Mouse (Mus musculus) MEL (cell line): Measurements from ENCODE around the gene Adam17. TPM values are rescaled to one million over a fixed set of nuclear protein-coding genes. Genes with fewer than 3 reads are reported as not detected.

Source experiments
- DNase-seq: peaks from one replicate; pipeline ENCODE4 v3.0.0; 2011; ENCODE audit warnings: low read depth, low spot score
- H3K27ac ChIP-seq: 2 replicates; pipeline ENCODE4 v1.5.1; 2012; ENCODE audit warnings: low read depth, mild to moderate bottlenecking, control low read depth, low read length, moderate library complexity; ENCODE audit not compliant: control insufficient read depth
- H3K27me3 ChIP-seq, 2 experiments: fragments of 150-350 bp in 1 of 2; sonication (generic) in 1 of 2; 2 replicates each; pipeline ENCODE4 v1.6.1; 2012; ENCODE audit warnings: low read length in 2 of 2, mild to moderate bottlenecking in 2 of 2, improper control_type of control experiment in 1 of 2, moderate library complexity in 1 of 2; ENCODE audit not compliant: insufficient read depth in 2 of 2, control insufficient read depth in 1 of 2
- H3K36me3 ChIP-seq, 2 experiments: 2 replicates each; pipeline ENCODE4 v1.6.1; 2012 to 2014; ENCODE audit warnings: low read length in 2 of 2, improper control_type of control experiment in 1 of 2, inconsistent platforms in 1 of 2, mild to moderate bottlenecking in 1 of 2; ENCODE audit not compliant: insufficient read depth in 2 of 2, control insufficient read depth in 1 of 2
- H3K4me1 ChIP-seq, 2 experiments: fragments of 150-350 bp in 1 of 2; sonication (generic) in 1 of 2; 2 replicates each; pipeline ENCODE4 v1.6.1; 2012; ENCODE audit warnings: low read length in 2 of 2, improper control_type of control experiment in 1 of 2, mild to moderate bottlenecking in 1 of 2; ENCODE audit not compliant: insufficient read depth in 2 of 2, control insufficient read depth in 1 of 2
- H3K4me3 ChIP-seq, 2 experiments: fragments of 150-350 bp in 1 of 2; sonication (generic) in 1 of 2; 2 replicates each; pipeline ENCODE4 v1.5.1; 2012; ENCODE audit warnings: low read depth in 2 of 2, low read length in 2 of 2, mild to moderate bottlenecking in 2 of 2, moderate library complexity in 2 of 2, control low read depth in 1 of 2, improper control_type of control experiment in 1 of 2; ENCODE audit not compliant: control insufficient read depth in 1 of 2, insufficient read depth in 1 of 2
- H3K79me2 ChIP-seq: 2 replicates; pipeline ENCODE4 v1.6.1; 2012; ENCODE audit warnings: mild to moderate bottlenecking, low read length, moderate library complexity; ENCODE audit not compliant: control insufficient read depth, poor library complexity, insufficient read depth
- H3K9ac ChIP-seq: 2 replicates; pipeline ENCODE4 v1.6.1; 2012; ENCODE audit warnings: low read depth, mild to moderate bottlenecking, control low read depth, low read length, moderate library complexity; ENCODE audit not compliant: control insufficient read depth, poor library complexity, severe bottlenecking
- H3K9me3 ChIP-seq: fragments of 150-350 bp; sonication (generic); replicated peaks from 2 replicates; pipeline ENCODE4 v1.6.1; 2012; ENCODE audit warnings: mild to moderate bottlenecking, low read length, improper control_type of control experiment, moderate library complexity; ENCODE audit not compliant: insufficient read depth
- CHD2 ChIP-seq: IDR thresholded peaks from 2 replicates; pipeline ENCODE4 v1.6.1; 2011; ENCODE audit warnings: low read length, improper control_type of control experiment
- CTCF ChIP-seq, 3 experiments: IDR thresholded peaks in 2 of 3; conservative IDR thresholded peaks in 1 of 3; 2 replicates each; pipeline ENCODE4 v1.5.1; 2011 to 2012; ENCODE audit warnings: low read length in 3 of 3, low read depth in 2 of 3, mild to moderate bottlenecking in 2 of 3, improper control_type of control experiment in 1 of 3, inconsistent platforms in 1 of 3, mixed read lengths in 1 of 3, moderate library complexity in 1 of 3; ENCODE audit not compliant: control insufficient read depth in 1 of 3, insufficient read depth in 1 of 3, poor library complexity in 1 of 3, severe bottlenecking in 1 of 3
- GABPA ChIP-seq: IDR thresholded peaks from 2 replicates; pipeline ENCODE4 v1.6.1; 2012; ENCODE audit warnings: low read depth, mild to moderate bottlenecking, inconsistent platforms, low read length, improper control_type of control experiment, moderate library complexity
- JUND ChIP-seq: IDR thresholded peaks from 2 replicates; pipeline ENCODE4 v1.6.1; 2011; ENCODE audit warnings: low read depth, mild to moderate bottlenecking, improper control_type of control experiment, low read length
- KAT2A ChIP-seq: conservative IDR thresholded peaks from 2 replicates; pipeline ENCODE4 v1.6.1; 2012; ENCODE audit warnings: low read depth, low read length, improper control_type of control experiment, inconsistent platforms
- MAFK ChIP-seq: IDR thresholded peaks from 2 replicates; pipeline ENCODE4 v1.6.1; 2011; ENCODE audit warnings: low read depth, mild to moderate bottlenecking, low read length, improper control_type of control experiment, borderline replicate concordance
- MAZ ChIP-seq: IDR thresholded peaks from 2 replicates; pipeline ENCODE4 v1.6.1; 2012; ENCODE audit warnings: low read depth, mild to moderate bottlenecking, inconsistent platforms, low read length, improper control_type of control experiment
- MXI1 ChIP-seq: IDR thresholded peaks from 2 replicates; pipeline ENCODE4 v1.6.1; 2011; ENCODE audit warnings: mild to moderate bottlenecking, low read depth, low read length, improper control_type of control experiment
- MYC ChIP-seq: IDR thresholded peaks from 2 replicates; pipeline ENCODE4 v1.6.1; 2011; ENCODE audit warnings: low read depth, mild to moderate bottlenecking, low read length, improper control_type of control experiment, moderate library complexity
- NELFE ChIP-seq: IDR thresholded peaks from 2 replicates; pipeline ENCODE4 v1.6.1; 2011; ENCODE audit warnings: low read depth, low read length, improper control_type of control experiment
- NRF1 ChIP-seq: IDR thresholded peaks from 2 replicates; pipeline ENCODE4 v1.6.1; 2014; ENCODE audit warnings: low read depth, mild to moderate bottlenecking, inconsistent platforms, low read length, improper control_type of control experiment, moderate library complexity; ENCODE audit not compliant: poor library complexity, insufficient read depth, severe bottlenecking
- POLR2A ChIP-seq, 2 experiments: IDR thresholded peaks; 2 replicates each; pipeline ENCODE4 v1.6.1; 2011 to 2012; ENCODE audit warnings: low read length in 2 of 2, mild to moderate bottlenecking in 2 of 2, control low read depth in 1 of 2, improper control_type of control experiment in 1 of 2, low read depth in 1 of 2, moderate library complexity in 1 of 2; ENCODE audit not compliant: control insufficient read depth in 1 of 2, insufficient read depth in 1 of 2, poor library complexity in 1 of 2
- RAD21 ChIP-seq: IDR thresholded peaks from 2 replicates; pipeline ENCODE4 v1.6.1; 2011; ENCODE audit warnings: mild to moderate bottlenecking, low read depth, low read length, improper control_type of control experiment
- SIN3A ChIP-seq: IDR thresholded peaks from 2 replicates; pipeline ENCODE4 v1.6.1; 2012; ENCODE audit warnings: low read length, improper control_type of control experiment, inconsistent platforms
- SMC3 ChIP-seq: IDR thresholded peaks from 2 replicates; pipeline ENCODE4 v1.6.1; 2011; ENCODE audit warnings: low read depth, low read length, improper control_type of control experiment
- TCF12 ChIP-seq: IDR thresholded peaks from 2 replicates; pipeline ENCODE4 v1.6.1; 2014; ENCODE audit warnings: low read depth, mild to moderate bottlenecking, inconsistent platforms, low read length, improper control_type of control experiment, moderate library complexity
- ZKSCAN1 ChIP-seq: IDR thresholded peaks from 2 replicates; pipeline ENCODE4 v1.6.1; 2012; ENCODE audit warnings: low read depth, mild to moderate bottlenecking, inconsistent platforms, low read length, improper control_type of control experiment, moderate library complexity
- polyA plus RNA-seq, 2 experiments: library from polyadenylated mRNA; stranded (reverse) in 1 of 2; unstranded in 1 of 2; fragments of >175 nt in 1 of 2; fragments of >200 nt in 1 of 2; gene quantifications; 2 replicates each; pipeline versions ENCODE4 v1.2.1 to v1.2.4; 2012; ENCODE audit warnings: low replicate concordance in 2 of 2, low read depth in 1 of 2; ENCODE audit not compliant: insufficient read length in 2 of 2, insufficient read depth in 1 of 2, missing spikeins in 1 of 2
- total RNA-seq: library from RNA; depleted of rRNA; stranded (reverse); fragments of 300-350 nt; gene quantifications from 2 replicates; pipeline ENCODE4 v1.2.3, GENCODE M21; 2012

The Adam17 gene
- total and polyA plus RNA-seq, 3 experiments: 12.9 to 14.2 TPM; not detected in 1

GRCm38 (mm10) chr12:21312201-21312600 lies 61.2 kb downstream of the Adam17 start:
- no peak overlapping the region for H3K4me3 ChIP-seq
- no peak for TF ChIP-seq SMC3
- no peak for TF ChIP-seq NELFE
- no peak for TF ChIP-seq KAT2A
- TF ChIP-seq ZKSCAN1: no peak
- no peak for DNase-seq
- no peak overlapping the region for H3K9ac ChIP-seq
- no peaks in the 10 kb centered on the region for H3K9me3 ChIP-seq
- H3K4me1 ChIP-seq: peaks cover 0 to 2% of the 10 kb centered on the region in 2 experiments; a peak in 1 of 4 replicates
- no peaks in the 10 kb centered on the region; a peak in 2 of 4 replicates for H3K36me3 ChIP-seq
- no peaks in the 10 kb centered on the region for H3K27me3 ChIP-seq
- no peak overlapping the region for H3K27ac ChIP-seq
- peaks cover 4% of the 10 kb centered on the region; the same call in 1 of the 2 replicates for H3K79me2 ChIP-seq

DNA sequence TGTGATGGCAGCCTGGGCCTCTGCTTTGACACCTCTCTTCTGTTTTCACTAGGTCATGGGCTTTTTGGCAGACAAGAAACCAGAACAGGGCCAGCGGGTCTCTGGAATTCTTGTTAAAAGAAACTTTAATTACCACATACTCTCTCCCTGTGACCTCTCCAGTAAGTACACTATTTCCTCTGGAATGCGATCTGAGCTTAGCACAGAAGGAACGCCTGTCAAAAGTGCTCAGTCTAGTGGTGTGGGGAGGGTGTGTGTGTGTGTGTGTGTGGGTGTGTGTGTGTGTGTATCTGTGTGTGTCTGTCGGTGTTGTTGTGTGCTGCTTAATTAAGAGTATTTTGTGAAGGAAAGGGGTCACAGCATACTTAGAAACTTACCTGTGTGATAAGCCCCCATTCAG lies 66.7 kb downstream of the Adam17 start:
- H3K27me3 ChIP-seq: no peaks in the 10 kb centered on the region
- no peak overlapping the region for H3K27ac ChIP-seq
- no peak for TF ChIP-seq RAD21
- TF ChIP-seq JUND: no peak
- TF ChIP-seq MAFK: no peak
- no peak for TF ChIP-seq CHD2
- TF ChIP-seq MAZ: no peak
- TF ChIP-seq TCF12: no peak
- TF ChIP-seq GABPA: no peak
- TF ChIP-seq SIN3A: no peak
- no peak for TF ChIP-seq MYC
- no peak for TF ChIP-seq POLR2A (IDR thresholded peaks at IDR 0.05; ENCODE audit: control insufficient read depth in 1 of 2, insufficient read depth in 1 of 2, low read depth in 1 of 2, low read length in 2 of 2, poor library complexity in 1 of 2)
- no peak for TF ChIP-seq MXI1
- TF ChIP-seq CTCF (IDR thresholded peaks at IDR 0.05 in 2 of 3, conservative IDR thresholded peaks at IDR 0.05 in 1 of 3; ENCODE audit: control insufficient read depth in 1 of 3, insufficient read depth in 1 of 3, low read depth in 2 of 3, low read length in 3 of 3, poor library complexity in 1 of 3, severe bottlenecking in 1 of 3): no peak
- TF ChIP-seq, all 39 proteins: peak for 0
- Histone ChIP-seq H3K36me3 (no peaks in the 10 kb centered on the region; a peak in 1 of 4 replicates), H3K9me3 (no peaks in the 10 kb centered on the region), H3K79me2 (no peaks in the 10 kb centered on the region), H3K4me1 (no peaks in the 10 kb centered on the region), H3K4me3 (no peak overlapping the region), H3K9ac (no peak overlapping the region)
- DNase-seq: no peak

DNA sequence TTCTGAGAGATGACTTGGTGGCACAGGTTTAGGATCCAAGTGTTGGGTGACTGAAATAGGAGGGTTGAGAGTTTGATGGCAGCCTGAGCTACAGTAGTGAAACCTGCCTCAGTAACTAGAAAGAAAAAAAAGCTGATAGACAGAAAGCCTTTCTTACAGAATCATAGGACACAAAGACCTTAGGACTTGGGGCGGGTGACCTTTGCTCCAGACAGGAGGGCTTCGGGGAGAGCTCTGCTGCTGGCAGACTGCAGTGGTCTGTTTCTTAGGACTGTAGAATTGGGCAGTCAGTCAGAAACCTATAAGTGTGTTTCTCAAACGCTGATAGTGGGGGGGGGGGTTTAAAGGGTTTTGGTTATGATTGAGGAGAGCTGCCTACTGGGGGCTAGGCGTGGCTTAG lies 67.7 kb downstream of the Adam17 start:
- TF ChIP-seq NRF1: no peak
- TF ChIP-seq GABPA: no peak
- H3K9ac ChIP-seq: no peak overlapping the region
- no peaks in the 10 kb centered on the region for H3K79me2 ChIP-seq
- H3K4me3 ChIP-seq: no peak overlapping the region
- no peaks in the 10 kb centered on the region for H3K4me1 ChIP-seq
- no peaks in the 10 kb centered on the region for H3K9me3 ChIP-seq
- no peaks in the 10 kb centered on the region for H3K27me3 ChIP-seq
- DNase-seq: no peak
- H3K27ac ChIP-seq: no peak overlapping the region
- H3K36me3 ChIP-seq: no peaks in the 10 kb centered on the region; a peak in 1 of 4 replicates
